Mouse (Mus musculus) hindbrain, embryonic 14.5 days (tissue): Measurements from ENCODE around the gene Irf1. TPM values are rescaled to one million over a fixed set of nuclear protein-coding genes. Genes with fewer than 3 reads are reported as not detected.
"Not testable (repeated sequence)": the region's sequence is repeated elsewhere in the genome, so short reads cannot be mapped to it uniquely, and the experiment has no call there.

Experiments
- ATAC-seq: fragments of 200-750 bp; cut with Nextera tagmentation; 2 replicates; pipeline ENCODE4 v1.8.0; 2017; ENCODE audit warnings: moderate number of reproducible peaks, mild to moderate bottlenecking, moderate TSS enrichment, moderate library complexity; ENCODE audit not compliant: low FRiP score
- DNase-seq: peaks from one replicate; pipeline ENCODE4 v3.0.0-alpha.2; 2015; ENCODE audit warnings: low spot score
- H3K27ac ChIP-seq: fragments of 300-500 bp; sonication (generic); 2 replicates; pipeline ENCODE4 v1.5.1; 2014; ENCODE audit warnings: mild to moderate bottlenecking, moderate library complexity
- H3K27me3 ChIP-seq: fragments of 300-500 bp; sonication (generic); 2 replicates; pipeline ENCODE4 v1.6.1; 2014; ENCODE audit warnings: mild to moderate bottlenecking, low read length, mixed read lengths; ENCODE audit not compliant: control insufficient read depth, insufficient read depth
- H3K36me3 ChIP-seq: fragments of 300-500 bp; sonication (generic); replicated peaks from 2 replicates; pipeline ENCODE4 v1.6.1; 2014; ENCODE audit not compliant: control insufficient read depth, insufficient read depth
- H3K4me1 ChIP-seq: fragments of 300-500 bp; sonication (generic); replicated peaks from 2 replicates; pipeline ENCODE4 v1.6.1; 2014; ENCODE audit warnings: antibody characterized with exemption, low read length, mixed read lengths; ENCODE audit not compliant: control insufficient read depth, insufficient read depth
- H3K4me2 ChIP-seq: fragments of 300-500 bp; sonication (generic); replicated peaks from 2 replicates; pipeline ENCODE4 v1.6.1; 2014; ENCODE audit warnings: mild to moderate bottlenecking, moderate library complexity
- H3K4me3 ChIP-seq: fragments of 300-500 bp; sonication (generic); replicated peaks from 2 replicates; pipeline ENCODE4 v1.5.1; 2014; ENCODE audit warnings: mild to moderate bottlenecking, low read length
- H3K9ac ChIP-seq: fragments of 300-500 bp; sonication (generic); 2 replicates; pipeline ENCODE4 v1.6.1; 2014
- H3K9me3 ChIP-seq: fragments of 300-500 bp; sonication (generic); 2 replicates; pipeline ENCODE4 v1.6.1; 2016; ENCODE audit warnings: low read length; ENCODE audit not compliant: control insufficient read depth
- WGBS: fragments of 180-500 bp; shearing (Covaris S2); extraction: QIAGEN DNeasy Blood & Tissue Kit; methylation state at CpG from one replicate; pipeline ENCODE4 v1.1.7; 2014; 5-methylcytosine and 5-hydroxymethylcytosine counted together
- polyA plus RNA-seq: library from polyadenylated mRNA; unstranded; fragments of >200 nt; fragmentation: Nextera tagmentation; extraction: Ambion mirVana; gene quantifications from 2 replicates; pipeline ENCODE4 v1.2.1, GENCODE M21; 2014

Gene Irf1
- polyA plus RNA-seq, 1 experiment from 2014 or later = 2.7 TPM

- 79% methylated on average over 9 of the region's 9 CpGs for WGBS
- not testable (repeated sequence) for H3K9me3 ChIP-seq, ATAC-seq
Observed at GRCm38 (mm10) chr11:53758033-53758432, 11.8 kb upstream of the Irf1 start.

GRCm38 (mm10) chr11:53758791-53759351, 10.9 kb upstream of the Irf1 start:
- Histone ChIP-seq H3K9me3 (no peaks in the 10 kb centered on the region), H3K36me3 (no peaks in the 10 kb centered on the region), H3K4me2 (no peak overlapping the region), H3K27ac (no peak overlapping the region), H3K27me3 (peaks cover 34% of the 10 kb centered on the region), H3K4me3 (no peak overlapping the region), H3K9ac (no peak overlapping the region), H3K4me1 (peaks cover 25% of the 10 kb centered on the region; the same call in 1 of the 2 replicates)
- 37% methylated on average over 6 of the region's 6 CpGs for WGBS
- DNase-seq (no peak), ATAC-seq (no peak)

More at GRCm38 (mm10) chr11:53758033-53758432, 11.8 kb upstream of the Irf1 start:
- H3K36me3 ChIP-seq, DNase-seq, H3K9ac ChIP-seq, H3K4me3 ChIP-seq, H3K4me2 ChIP-seq, H3K27ac ChIP-seq: not testable (repeated sequence)
- peaks cover 18% of the 10 kb centered on the region; the same call in 1 of the 2 replicates for H3K4me1 ChIP-seq
- peaks cover 27% of the 10 kb centered on the region for H3K27me3 ChIP-seq

GRCm38 (mm10) chr11:53759545-53760406, 10.0 kb upstream of the Irf1 start:
- Histone ChIP-seq H3K36me3 (no peaks in the 10 kb centered on the region), H3K27me3 (peaks cover 34% of the 10 kb centered on the region), H3K4me2 (no peak overlapping the region), H3K9ac (no peak overlapping the region), H3K9me3 (no peaks in the 10 kb centered on the region), H3K27ac (no peak overlapping the region), H3K4me3 (no peak overlapping the region), H3K4me1 (peaks cover 25% of the 10 kb centered on the region; the same call in 1 of the 2 replicates)
- no peak for DNase-seq
- ATAC-seq = no peak
- WGBS = 9% methylated on average over 22 of the region's 22 CpGs

- Histone ChIP-seq H3K4me2 (no peak overlapping the region), H3K36me3 (no peaks in the 10 kb centered on the region), H3K27ac (no peak overlapping the region), H3K27me3 (peaks cover 34% of the 10 kb centered on the region), H3K4me3 (no peak overlapping the region), H3K9me3 (no peaks in the 10 kb centered on the region), H3K9ac (no peak overlapping the region), H3K4me1 (peaks cover 25% of the 10 kb centered on the region; the same call in 1 of the 2 replicates)
- no peak for ATAC-seq
- DNase-seq = no peak
- 75% methylated on average over 5 of the region's 5 CpGs for WGBS
Observed at GRCm38 (mm10) chr11:53761284-53761683, 8.5 kb upstream of the Irf1 start.

- Histone ChIP-seq H3K9me3 (no peaks in the 10 kb centered on the region), H3K4me3 (no peak overlapping the region), H3K27ac (no peak overlapping the region), H3K4me2 (no peak overlapping the region), H3K4me1 (peaks cover 25% of the 10 kb centered on the region; the same call in 1 of the 2 replicates), H3K27me3 (peaks cover 34% of the 10 kb centered on the region), H3K9ac (no peak overlapping the region), H3K36me3 (no peaks in the 10 kb centered on the region)
- 50% methylated on average over 2 of the region's 2 CpGs for WGBS
- 0 out of 2 replicates have a peak, but pooled peaks have one; percentile 35 for ATAC-seq
- DNase-seq = no peak
Observed at GRCm38 (mm10) chr11:53761822-53762221, 8.0 kb upstream of the Irf1 start.

GRCm38 (mm10) chr11:53762426-53762825, 7.4 kb upstream of the Irf1 start:
- Histone ChIP-seq H3K4me2 (peak overlapping the region; percentile 54; the same call in 1 of the 2 replicates), H3K9me3 (no peaks in the 10 kb centered on the region), H3K4me1 (peaks cover 25% of the 10 kb centered on the region; the same call in 1 of the 2 replicates), H3K27me3 (peaks cover 34% of the 10 kb centered on the region), H3K36me3 (no peaks in the 10 kb centered on the region), H3K4me3 (no peak overlapping the region), H3K9ac (no peak overlapping the region), H3K27ac (no peak overlapping the region)
- ATAC-seq (no peak), DNase-seq (no peak)
- WGBS = 74% methylated on average over 2 of the region's 2 CpGs

- peaks cover 34% of the 10 kb centered on the region for H3K27me3 ChIP-seq
- H3K9ac ChIP-seq = no peak overlapping the region
Observed at GRCm38 (mm10) chr11:53762827-53763495, 6.9 kb upstream of the Irf1 start.

GRCm38 (mm10) chr11:53763496-53764140, 6.2 kb upstream of the Irf1 start:
- Histone ChIP-seq H3K27me3 (peaks cover 38% of the 10 kb centered on the region), H3K27ac (peak overlapping the region; percentile 28; the same call in 1 of the 2 replicates), H3K4me3 (peak overlapping the region; percentile 23)

More at GRCm38 (mm10) chr11:53762827-53763495, 6.9 kb upstream of the Irf1 start:
- peak overlapping the region; percentile 54 for H3K4me2 ChIP-seq
- H3K4me1 ChIP-seq = peaks cover 25% of the 10 kb centered on the region; the same call in 1 of the 2 replicates
- H3K4me3 ChIP-seq = peak overlapping the region; percentile 23; the same call in 1 of the 2 replicates
- no peaks in the 10 kb centered on the region for H3K9me3 ChIP-seq
- no peak for ATAC-seq
- 10% methylated on average over 23 of the region's 23 CpGs for WGBS
- no peak for DNase-seq
- H3K36me3 ChIP-seq = no peaks in the 10 kb centered on the region
- H3K27ac ChIP-seq = no peak overlapping the region

More at GRCm38 (mm10) chr11:53763496-53764140, 6.2 kb upstream of the Irf1 start:
- Histone ChIP-seq H3K4me2 (peak overlapping the region; percentile 54), H3K36me3 (no peaks in the 10 kb centered on the region), H3K9me3 (no peaks in the 10 kb centered on the region), H3K9ac (peak overlapping the region; percentile 32; the same call in 1 of the 2 replicates), H3K4me1 (peaks cover 25% of the 10 kb centered on the region; the same call in 1 of the 2 replicates)
- ATAC-seq (peak; percentile 64), DNase-seq (peak; percentile 64)
- 3% methylated on average over 33 of the region's 33 CpGs for WGBS
